Mouse (Mus musculus) embryo, embryonic 11.5 days (tissue): ENCODE data around the gene Tvp23a.

Experiments used
- DNase-seq: peaks from one replicate; pipeline ENCODE4 v3.0.0-alpha.2; 2012; ENCODE audit warnings: low read depth, low spot score

Gene Tvp23a

DNA sequence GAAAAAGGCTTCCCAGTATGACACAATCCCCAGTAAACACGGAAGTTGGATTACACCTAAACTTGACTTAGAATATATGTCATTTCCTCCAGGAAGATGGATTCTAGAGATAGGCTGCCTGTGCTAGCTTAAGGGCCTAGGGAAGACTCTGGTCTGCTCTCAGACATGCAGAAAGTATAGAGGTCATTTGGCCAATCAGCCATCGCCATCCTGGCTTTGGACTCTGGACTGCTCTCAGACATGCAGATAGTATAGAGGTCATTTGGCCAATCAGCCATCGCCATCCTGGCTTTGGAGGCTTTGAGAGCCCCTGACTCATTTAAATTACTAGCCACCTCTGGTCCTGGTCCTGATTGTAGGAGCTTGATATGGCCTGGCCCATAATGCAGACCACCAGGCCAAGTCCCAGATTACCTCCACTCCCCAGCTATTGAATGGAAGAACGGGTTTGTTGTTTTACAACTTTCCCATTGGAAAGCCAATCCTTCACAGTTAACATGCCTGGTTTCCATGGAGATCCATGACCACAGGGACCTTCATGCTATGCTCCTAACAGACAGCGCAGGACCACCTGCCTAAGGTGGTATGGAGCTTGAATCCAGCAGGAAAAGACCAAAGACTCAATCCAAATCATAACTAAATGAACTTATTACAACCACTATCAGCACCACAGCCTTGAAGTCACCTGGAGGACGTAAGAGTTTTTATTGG, 6.9 kb upstream of the Tvp23a start:
- DNase-seq = no peak

DNA sequence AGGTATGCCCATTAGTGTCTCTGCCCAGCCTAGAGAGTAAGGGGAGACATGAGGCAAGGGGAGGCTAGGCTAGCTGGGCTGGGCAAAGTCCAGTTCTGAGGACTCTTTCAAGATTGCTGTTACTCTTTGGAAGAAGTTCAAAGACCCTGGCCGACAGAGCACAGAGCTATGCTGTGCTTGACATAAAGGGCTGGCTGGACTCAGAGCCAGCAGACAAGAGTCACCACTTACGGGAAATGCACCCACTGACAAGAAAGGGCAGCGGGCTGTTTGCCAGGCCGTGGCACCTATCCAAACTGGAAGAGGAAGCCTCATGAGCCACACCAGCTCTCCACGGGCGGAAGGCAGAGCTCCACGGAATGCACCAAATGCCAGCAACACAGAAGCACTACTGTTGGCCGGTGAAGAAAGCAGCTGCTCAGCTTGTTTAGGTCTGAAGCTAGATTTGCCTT, 5.3 kb upstream of the Tvp23a start:
- no peak for DNase-seq

- no peak for DNase-seq
Observed at GRCm38 (mm10) chr16:10451906-10452305, 4.7 kb upstream of the Tvp23a start.

DNA sequence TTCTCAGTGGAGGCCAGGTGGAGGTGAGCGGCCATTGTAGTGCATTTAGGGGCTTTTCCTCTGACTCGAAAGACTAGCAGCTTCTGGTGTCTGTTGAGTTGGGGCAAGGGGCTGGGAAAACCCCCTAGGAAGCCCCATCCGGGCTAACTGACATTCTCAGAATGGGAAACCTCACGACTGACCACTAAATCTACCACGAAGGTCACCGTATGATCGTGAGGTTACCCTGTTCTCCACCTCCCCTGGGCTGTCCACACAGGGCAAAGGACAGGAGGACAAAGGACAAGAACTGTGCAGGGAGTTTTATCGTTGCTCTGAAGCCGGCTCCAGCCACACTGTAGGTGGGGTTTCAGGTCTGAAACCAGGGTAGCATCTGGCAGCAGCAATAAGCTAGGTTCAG, 1.8 kb upstream of the Tvp23a start:
- no peak for DNase-seq

DNA sequence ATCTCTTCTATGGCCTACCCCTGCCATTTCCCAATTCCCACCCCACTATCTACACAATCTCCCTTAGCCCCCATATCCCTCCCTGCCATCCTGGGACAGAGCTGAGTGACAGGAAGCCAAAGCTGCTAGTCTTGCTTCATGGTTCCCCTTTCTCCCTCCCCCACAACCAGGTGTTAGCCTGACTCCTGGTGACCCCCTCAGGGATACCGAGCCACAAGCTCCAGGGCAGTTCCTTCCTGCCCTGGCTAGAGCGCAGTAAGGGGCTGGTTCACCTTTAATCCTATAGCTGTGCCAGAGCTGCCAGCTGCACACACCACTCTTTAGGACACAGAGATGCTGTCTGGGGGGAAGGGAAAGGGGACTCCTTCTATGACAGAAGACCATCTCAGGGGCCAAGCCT, 619 bp upstream of the Tvp23a start:
- no peak for DNase-seq

DNA sequence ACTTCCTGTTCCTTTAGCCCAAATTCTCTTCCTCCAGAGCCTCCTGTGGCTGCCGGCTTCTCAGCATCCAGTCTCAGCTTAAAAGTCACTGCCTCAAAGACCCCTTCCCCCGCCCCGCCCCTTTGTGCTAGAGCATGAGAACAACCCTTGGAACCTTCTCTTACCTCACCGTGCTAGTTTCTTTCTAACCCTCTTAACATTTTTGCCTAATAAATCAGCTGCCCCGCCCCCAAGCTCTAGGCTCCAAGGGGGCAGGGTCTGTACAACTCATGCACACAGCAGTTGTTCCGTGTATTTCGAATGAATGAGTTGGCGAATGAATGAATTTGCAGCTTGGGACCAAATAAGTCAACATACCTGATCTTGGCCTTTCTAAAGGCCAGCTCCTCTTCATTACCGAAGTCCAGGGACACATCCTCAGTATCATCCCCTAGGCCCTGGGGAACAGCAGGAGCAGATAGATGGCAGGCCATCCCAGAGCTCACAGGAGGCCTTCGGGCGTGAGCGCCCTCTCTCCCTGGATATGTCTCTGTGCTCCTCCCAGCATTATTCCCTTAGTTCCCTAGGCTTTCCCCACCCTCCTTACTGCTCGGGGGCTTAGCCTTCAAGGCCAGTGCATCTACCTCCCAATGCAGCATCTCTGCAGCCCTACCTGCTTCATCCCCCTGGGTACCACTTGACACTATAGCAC, 444 bp downstream of the Tvp23a start:
- DNase-seq = no peak

GRCm38 (mm10) chr16:10443723-10444122, 3.4 kb downstream of the Tvp23a start:
- no peak for DNase-seq

GRCm38 (mm10) chr16:10441761-10442160, 5.4 kb downstream of the Tvp23a start:
- no peak for DNase-seq

- DNase-seq = no peak
Observed at GRCm38 (mm10) chr16:10441328-10441727, 5.8 kb downstream of the Tvp23a start.

GRCm38 (mm10) chr16:10438055-10438454, 9.1 kb downstream of the Tvp23a start:
- no peak for DNase-seq

- no peak for DNase-seq
Observed at GRCm38 (mm10) chr16:10436166-10436565, 11.0 kb downstream of the Tvp23a start.

DNA sequence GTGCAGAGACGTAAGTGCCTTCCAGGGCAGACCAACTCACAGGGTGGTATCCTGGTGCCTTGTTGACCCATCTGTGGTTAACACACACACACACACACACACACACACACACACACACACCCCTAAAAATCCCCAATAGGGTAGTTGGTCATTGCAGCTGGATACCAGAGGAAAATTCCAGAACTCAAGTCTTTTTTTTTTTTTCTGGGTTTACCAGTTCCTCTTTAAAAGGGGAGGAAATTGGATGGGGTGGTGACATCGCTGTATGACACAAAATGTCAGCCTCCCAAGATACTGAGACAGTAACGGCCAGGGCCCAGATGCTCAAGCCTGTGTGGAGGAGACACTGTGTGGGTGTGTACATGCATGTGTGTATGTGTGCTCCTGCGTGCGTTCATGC, 13.8 kb downstream of the Tvp23a start:
- no peak for DNase-seq

GRCm38 (mm10) chr16:10432387-10432786, 14.8 kb downstream of the Tvp23a start:
- DNase-seq = no peak

DNA sequence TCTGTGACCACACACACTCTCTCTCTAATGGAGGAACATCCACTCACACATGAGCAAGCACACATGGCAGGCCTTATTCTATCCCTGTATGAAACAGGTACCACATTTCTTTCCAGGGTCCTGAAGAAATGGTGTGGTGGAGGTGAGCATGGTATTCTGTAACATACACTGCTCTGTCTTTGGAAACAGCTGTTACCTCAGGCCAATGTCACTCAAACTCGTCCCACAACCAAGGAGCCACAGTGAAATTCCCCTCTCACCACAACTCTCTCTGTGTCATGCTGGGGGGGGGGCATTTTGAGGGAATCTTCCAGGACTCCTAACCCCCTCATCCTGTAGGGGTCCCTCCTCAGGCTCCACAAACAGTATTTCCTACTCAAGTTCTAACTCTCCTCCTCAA, 15.3 kb downstream of the Tvp23a start:
- DNase-seq = no peak

DNA sequence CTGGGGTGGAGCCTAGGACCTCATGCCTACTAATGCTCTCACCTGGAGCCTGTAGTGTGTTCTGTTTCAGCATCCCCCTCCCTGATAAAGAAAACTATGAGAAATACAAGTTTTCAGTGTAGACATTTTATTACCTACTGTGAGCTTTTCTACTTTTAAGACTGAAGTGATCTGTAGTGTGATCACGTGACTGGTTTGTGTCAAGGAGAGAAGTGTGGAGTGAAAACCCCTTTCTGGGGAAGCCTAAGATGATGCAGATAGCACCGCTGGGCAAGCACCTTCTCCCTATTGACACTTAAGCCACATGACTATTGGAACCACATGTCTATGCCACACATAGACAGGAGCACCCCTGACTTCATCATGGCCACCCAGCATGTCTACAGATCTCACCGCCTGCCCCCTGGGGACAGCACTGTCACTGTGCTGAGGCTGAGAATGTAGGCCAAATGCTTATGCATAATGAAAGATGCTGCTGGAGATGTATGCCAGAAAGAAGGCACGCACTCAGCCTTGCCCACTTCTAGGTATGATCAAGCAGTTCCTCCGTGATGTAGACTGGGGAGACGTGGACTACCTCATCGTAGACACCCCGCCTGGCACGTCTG, 26.6 kb downstream of the Tvp23a start:
- DNase-seq = no peak

DNA sequence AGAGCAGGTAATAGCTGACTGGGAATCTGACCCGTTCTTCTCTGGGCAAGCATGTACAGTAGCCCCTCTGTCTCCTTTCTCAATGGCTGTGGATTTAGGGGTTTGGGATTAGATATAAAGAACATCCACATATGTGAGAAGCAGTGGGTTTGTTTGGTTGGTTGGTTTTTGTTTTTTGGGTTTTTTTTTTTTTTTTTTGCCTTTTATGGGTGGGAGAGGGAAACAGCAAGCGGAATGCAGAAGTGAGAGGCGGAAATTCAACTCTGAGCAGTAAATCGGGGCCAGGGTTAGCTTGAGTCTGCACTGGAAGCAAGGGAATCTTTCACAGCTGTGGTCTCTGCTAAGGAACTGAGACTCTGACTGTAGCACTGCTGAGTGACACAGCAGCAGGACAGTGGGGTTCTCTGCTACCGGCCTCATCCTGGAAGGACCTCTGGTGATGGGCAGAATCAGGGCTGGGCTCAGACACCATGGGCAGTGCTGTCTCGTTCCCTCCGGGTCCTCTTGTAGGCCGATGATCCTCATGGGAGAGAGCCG, 29.4 kb downstream of the Tvp23a start:
- DNase-seq = no peak

DNA sequence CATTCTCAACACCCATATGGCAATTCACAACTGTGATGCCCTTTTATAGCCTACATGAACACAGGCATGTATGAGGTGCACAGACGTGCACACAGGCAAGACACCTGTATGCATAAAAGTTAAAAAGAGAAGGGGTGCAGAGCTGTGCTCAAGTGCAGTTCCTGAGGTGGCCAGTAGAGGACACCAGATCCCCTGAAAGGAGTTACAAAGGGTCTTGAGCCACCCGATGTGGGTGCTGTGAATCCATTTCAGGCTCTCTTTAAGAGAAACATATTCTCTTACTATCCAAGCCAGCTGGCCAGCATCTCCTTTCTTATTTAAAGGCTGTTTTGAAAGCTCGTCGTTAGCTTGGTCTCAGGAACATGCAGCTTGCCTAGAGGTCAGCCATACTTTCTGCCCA, 30.3 kb downstream of the Tvp23a start:
- DNase-seq = no peak

DNA sequence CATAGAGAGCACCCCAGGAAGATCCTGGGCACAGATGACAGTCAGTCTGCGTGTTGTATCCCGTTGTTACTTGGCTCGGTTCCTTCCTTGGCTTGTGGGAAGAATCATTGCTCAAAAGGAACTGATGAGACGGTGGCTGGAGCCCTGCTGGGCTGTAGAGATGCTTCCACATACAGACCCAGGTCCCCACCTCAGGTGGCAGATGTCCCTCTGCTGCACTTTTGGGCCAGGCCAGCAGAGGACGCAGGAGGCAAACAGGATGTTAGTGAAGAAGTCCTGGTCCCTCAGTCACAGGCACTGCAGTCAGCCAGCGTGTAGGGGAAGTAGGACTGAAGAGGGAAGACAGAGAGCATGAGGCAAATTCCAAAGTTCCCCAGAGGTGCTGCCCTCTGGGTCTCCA, 31.2 kb downstream of the Tvp23a start:
- no peak for DNase-seq

DNA sequence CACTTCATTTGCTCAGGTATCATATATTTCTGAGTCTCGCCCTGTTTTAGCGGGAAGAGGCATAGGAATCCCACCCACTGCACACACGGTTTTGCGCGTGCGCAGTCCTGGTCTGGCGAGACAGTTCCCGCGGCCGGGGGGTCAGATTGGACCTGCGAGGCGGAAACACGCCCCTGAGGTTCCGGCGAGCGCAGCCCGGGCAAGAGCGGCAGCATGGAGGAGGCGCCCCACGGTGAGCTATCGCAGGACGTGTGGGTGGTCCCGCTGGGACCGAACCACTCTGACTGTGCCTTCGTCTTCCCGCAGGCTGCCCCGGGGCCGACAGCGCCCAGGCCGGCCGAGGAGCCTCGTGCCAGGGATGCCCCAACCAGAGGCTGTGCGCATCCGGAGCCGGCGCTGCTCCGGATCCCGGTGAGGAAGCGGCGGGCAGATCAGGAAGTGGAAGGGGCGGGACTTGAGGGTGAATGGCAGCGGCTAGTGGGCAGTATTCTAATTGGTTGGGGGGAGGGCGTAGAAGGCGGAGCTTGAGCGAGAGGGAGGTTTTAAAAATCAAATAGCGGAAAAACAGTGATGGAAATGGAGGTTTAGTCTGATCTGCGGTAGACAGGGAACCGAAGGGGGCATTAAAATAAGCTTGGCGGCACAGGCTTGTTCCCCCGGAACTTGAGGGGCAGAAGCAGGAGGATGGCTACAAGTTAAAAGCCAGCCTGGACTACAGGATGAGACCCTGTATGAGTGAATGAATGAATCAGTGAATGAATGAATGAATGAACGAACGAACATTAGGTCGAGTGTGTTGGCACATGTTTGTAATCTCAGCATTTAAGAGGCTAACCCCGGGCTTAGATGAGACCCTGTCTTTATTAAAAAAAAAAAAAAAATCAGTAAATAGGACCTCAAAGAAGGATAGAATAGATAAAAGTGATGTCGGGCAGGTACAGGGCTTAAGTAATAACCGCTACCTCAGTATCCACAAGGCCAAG, 35.1 kb downstream of the Tvp23a start, which contains the start of gene Nubp1:
Nubp1 (plus strand) TSS at position 185 of the 983 bp plus-strand sequence.
- peak; percentile 93 for DNase-seq

GRCm38 (mm10) chr16:10399160-10399559, 48.0 kb downstream of the Tvp23a start:
- peak; percentile 58 for DNase-seq

DNA sequence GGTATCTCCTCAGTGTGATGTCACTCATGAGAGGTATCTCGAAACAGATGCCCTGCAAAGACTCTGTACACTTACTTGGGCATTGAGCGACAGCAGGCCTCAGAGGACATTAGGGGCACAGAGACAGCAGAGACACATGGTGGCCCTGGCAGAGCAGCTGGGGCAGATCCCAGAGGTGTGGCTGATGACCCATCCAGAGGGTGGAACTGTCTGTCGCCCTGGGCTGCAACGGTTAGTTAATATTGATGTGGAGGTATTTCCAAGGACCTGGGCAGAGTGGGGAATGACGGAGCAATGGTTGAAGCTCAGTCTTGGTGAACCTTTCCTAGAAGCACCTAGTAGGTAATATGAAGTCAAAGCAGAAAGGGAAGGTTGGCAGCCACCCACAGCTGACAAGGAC, 48.4 kb downstream of the Tvp23a start:
- no peak for DNase-seq
